In the genomic region with DNA sequence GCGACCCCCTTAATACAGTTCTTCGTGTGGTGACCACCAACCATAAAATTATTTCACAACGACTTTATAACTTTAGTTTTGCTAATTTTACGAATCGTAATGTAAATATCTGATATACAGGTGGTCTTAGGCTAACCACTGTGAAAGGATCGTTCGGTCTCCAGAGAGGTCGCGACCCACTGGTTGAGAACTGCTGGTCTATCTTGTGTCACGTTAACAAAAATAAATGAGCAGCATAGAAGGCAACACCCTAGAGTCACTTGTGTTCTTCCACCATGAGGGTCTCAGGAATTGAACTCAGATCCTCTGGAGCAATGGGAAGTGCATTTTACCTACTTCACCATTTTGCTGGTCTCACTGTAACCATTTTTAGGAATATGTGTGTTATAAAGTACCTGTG, we compare ENCODE assay signal across 8 mouse cellular contexts. TPM values are rescaled to one million over a fixed set of nuclear protein-coding genes. Genes with fewer than 3 reads are reported as not detected.
A peak's percentile ranks its signal among the peaks of the same experiment; 100 is the strongest.
DNase-seq lines count a peak whose midpoint lies in the region; ATAC-seq and TF ChIP-seq lines count a peak whose summit lies in the region.

No protein-coding gene starts in this region.

- TF ChIP-seq POLR2A in bone marrow macrophage, adult 2 months (IDR thresholded peaks at IDR 0.05; ENCODE audit: borderline replicate concordance, low read depth, low read length), result no peak

- no peak overlapping the region for H3K4me2 ChIP-seq in kidney, embryonic 14.5 days (replicated peaks; ENCODE audit: low read depth, low read length)
- H3K4me2 ChIP-seq in hindbrain, embryonic 13.5 days, result peak overlapping the region; percentile 26; the same call in 1 of the 2 replicates
- no peak overlapping the region; the same call in 1 of the 2 replicates for H3K4me2 ChIP-seq in midbrain, embryonic 14.5 days (ENCODE audit: low read length)

- H3K27ac ChIP-seq in kidney, embryonic 14.5 days (ENCODE audit: low read depth, low read length), result peak overlapping the region; percentile 53; the same call in 1 of the 2 replicates
- H3K27ac ChIP-seq in bone marrow macrophage, adult 2 months (ENCODE audit: insufficient read depth, low read depth, low read length), result no peak overlapping the region
- H3K27ac ChIP-seq in hindbrain, embryonic 13.5 days, result peak overlapping the region; percentile 85; the same call in 1 of the 2 replicates
- peak overlapping the region; percentile 58 for H3K27ac ChIP-seq in midbrain, embryonic 14.5 days (replicated peaks; ENCODE audit: low read depth, low read length)

- no peak overlapping the region for H3K9ac ChIP-seq in kidney, embryonic 14.5 days (ENCODE audit: low read depth, low read length)
- no peak overlapping the region for H3K9ac ChIP-seq in hindbrain, embryonic 13.5 days
- no peak overlapping the region for H3K9ac ChIP-seq in midbrain, embryonic 14.5 days (replicated peaks; ENCODE audit: low read length)

- H3K36me3 ChIP-seq in kidney, embryonic 14.5 days (ENCODE audit: control insufficient read depth, insufficient read depth, low read length), result no peaks in the 10 kb centered on the region
- peaks cover 5% of the 10 kb centered on the region for H3K36me3 ChIP-seq in hindbrain, embryonic 13.5 days
- peaks cover 7% of the 10 kb centered on the region; the same call in 1 of the 2 replicates for H3K36me3 ChIP-seq in midbrain, embryonic 14.5 days (ENCODE audit: control insufficient read depth, insufficient read depth, low read length)

- H3K4me1 ChIP-seq in kidney, embryonic 14.5 days (ENCODE audit: control insufficient read depth, insufficient read depth, low read length), result peaks cover 13% of the 10 kb centered on the region; the same call in 1 of the 2 replicates
- peaks cover 13% of the 10 kb centered on the region for H3K4me1 ChIP-seq in bone marrow macrophage, adult 2 months (ENCODE audit: control insufficient read depth, insufficient read depth, low read length)
- H3K4me1 ChIP-seq in hindbrain, embryonic 13.5 days (replicated peaks), result peaks cover 39% of the 10 kb centered on the region
- H3K4me1 ChIP-seq in midbrain, embryonic 14.5 days (ENCODE audit: control insufficient read depth, insufficient read depth, low read length), result peaks cover 22% of the 10 kb centered on the region

- ATAC-seq in kidney, embryonic 14.5 days (ENCODE audit: low FRiP score, low TSS enrichment), result peak; percentile 11; the same call in 1 of the 2 replicates
- no peak for ATAC-seq in hindbrain, embryonic 13.5 days (ENCODE audit: low FRiP score)
- no peak for ATAC-seq in midbrain, embryonic 14.5 days (ENCODE audit: low FRiP score, low TSS enrichment)

- no peak for DNase-seq in kidney, adult 18-20 months
- DNase-seq in midbrain, embryonic 14.5 days, result no peak
- DNase-seq in ovary, postnatal 36 days (ENCODE audit: low spot score), result no peak
- no peak for DNase-seq in cerebellum, adult 9-10 months
- no peak for DNase-seq in kidney, postnatal 4 days

- no peak overlapping the region for H3K4me3 ChIP-seq in kidney, embryonic 14.5 days (ENCODE audit: low read length)
- peak overlapping the region; percentile 44; the same call in 1 of the 2 replicates for H3K4me3 ChIP-seq in bone marrow macrophage, adult 2 months (ENCODE audit: insufficient read depth, low read length)
- H3K4me3 ChIP-seq in hindbrain, embryonic 13.5 days, result no peak overlapping the region
- no peak overlapping the region for H3K4me3 ChIP-seq in midbrain, embryonic 14.5 days (replicated peaks; ENCODE audit: low read depth, low read length)

- 53% methylated on average over 10 of the region's 10 CpGs for WGBS in kidney, embryonic 14.5 days
- 56% methylated on average over 10 of the region's 10 CpGs for WGBS in hindbrain, embryonic 13.5 days
- 63% methylated on average over 10 of the region's 10 CpGs for WGBS in midbrain, embryonic 14.5 days

- H3K9me3 ChIP-seq in kidney, embryonic 14.5 days (ENCODE audit: control insufficient read depth, low read length), result no peaks in the 10 kb centered on the region
- no peaks in the 10 kb centered on the region for H3K9me3 ChIP-seq in hindbrain, embryonic 13.5 days
- no peaks in the 10 kb centered on the region for H3K9me3 ChIP-seq in midbrain, embryonic 14.5 days (ENCODE audit: control insufficient read depth, low read length)

- no peak for TF ChIP-seq CTCF in bone marrow macrophage, adult 2 months (IDR thresholded peaks at IDR 0.05; ENCODE audit: low read depth, low read length)

- no peaks in the 10 kb centered on the region for H3K27me3 ChIP-seq in kidney, embryonic 14.5 days (ENCODE audit: control insufficient read depth, insufficient read depth, low read length)
- no peaks in the 10 kb centered on the region; the same call in 1 of the 2 replicates for H3K27me3 ChIP-seq in hindbrain, embryonic 13.5 days
- H3K27me3 ChIP-seq in midbrain, embryonic 14.5 days (ENCODE audit: control insufficient read depth, insufficient read depth, low read length), result no peaks in the 10 kb centered on the region

RNA-seq across cellular contexts. Expression of a gene that starts 20.0 kb away (rescaled TPM):
- polyA plus RNA-seq in kidney, embryonic 14.5 days (2014; fragmentation: Nextera tagmentation; extraction: Ambion mirVana), result 439 and 578 TPM in 2 replicates
- 551 and 587 TPM in 2 replicates for polyA plus RNA-seq in bone marrow macrophage, adult 2 months (2012; ENCODE audit: insufficient read depth, insufficient read length, missing spikeins)
- polyA plus RNA-seq in hindbrain, embryonic 13.5 days (2015; fragmentation: Nextera tagmentation; extraction: Ambion mirVana), result 390 and 391 TPM in 2 replicates
- 425 and 463 TPM in 2 replicates for polyA plus RNA-seq in midbrain, embryonic 14.5 days (2014; fragmentation: Nextera tagmentation; extraction: Ambion mirVana)
